Mouse (Mus musculus) liver, embryonic 11.5 days (tissue): ENCODE measurements around the gene Cox8b. TPM values are rescaled to one million over a fixed set of nuclear protein-coding genes. Genes with fewer than 3 reads are reported as not detected.

Experiments used
- ATAC-seq: fragments of 200-750 bp; cut with Nextera tagmentation; replicated peaks from 2 replicates; pipeline ENCODE4 v1.8.0; 2017; ENCODE audit warnings: moderate number of reproducible peaks, mild to moderate bottlenecking, moderate TSS enrichment, moderate library complexity; ENCODE audit not compliant: low FRiP score
- DNase-seq: peaks from one replicate; pipeline ENCODE4 v3.0.0-alpha.2; 2017; ENCODE audit warnings: low spot score
- H3K27ac ChIP-seq: fragments of 300-500 bp; sonication (generic); 2 replicates; pipeline ENCODE4 v1.5.1; 2014; ENCODE audit warnings: mild to moderate bottlenecking, low read depth, low read length, control low read depth
- H3K27me3 ChIP-seq: fragments of 300-500 bp; sonication (generic); replicated peaks from 2 replicates; pipeline ENCODE4 v1.6.1; 2014; ENCODE audit warnings: low read length, mixed read lengths; ENCODE audit not compliant: control insufficient read depth, insufficient read depth
- H3K36me3 ChIP-seq: fragments of 300-500 bp; sonication (generic); 2 replicates; pipeline ENCODE4 v1.6.1; 2014; ENCODE audit warnings: mild to moderate bottlenecking, low read length, moderate library complexity, mixed read lengths; ENCODE audit not compliant: control insufficient read depth, insufficient read depth
- H3K4me1 ChIP-seq: fragments of 300-500 bp; sonication (generic); replicated peaks from 2 replicates; pipeline ENCODE4 v1.6.1; 2014; ENCODE audit warnings: low read length, mixed read lengths; ENCODE audit not compliant: control insufficient read depth, insufficient read depth
- H3K4me2 ChIP-seq: fragments of 300-500 bp; sonication (generic); 2 replicates; pipeline ENCODE4 v1.6.1; 2014; ENCODE audit warnings: mild to moderate bottlenecking, control low read depth, moderate library complexity
- H3K4me3 ChIP-seq: fragments of 300-500 bp; sonication (generic); 2 replicates; pipeline ENCODE4 v1.5.1; 2014; ENCODE audit warnings: low read depth, low read length, control low read depth
- H3K9ac ChIP-seq: fragments of 300-500 bp; sonication (generic); 2 replicates; pipeline ENCODE4 v1.6.1; 2014; ENCODE audit warnings: low read depth, low read length, control low read depth
- H3K9me3 ChIP-seq: fragments of 300-500 bp; sonication (generic); 2 replicates; pipeline ENCODE4 v1.6.1; 2016; ENCODE audit warnings: low read length, inconsistent platforms, mixed read lengths; ENCODE audit not compliant: control insufficient read depth
- WGBS: fragments of 180-500 bp; shearing (Covaris S2); extraction: QIAGEN DNeasy Blood & Tissue Kit; methylation state at CpG from one replicate; pipeline ENCODE4 v1.1.7; 2014; 5-methylcytosine and 5-hydroxymethylcytosine counted together
- polyA plus RNA-seq: library from polyadenylated mRNA; unstranded; fragments of >200 nt; fragmentation: Nextera tagmentation; extraction: Ambion mirVana; gene quantifications from 2 replicates; pipeline ENCODE4 v1.2.1, GENCODE M21; 2014

Gene Cox8b
- polyA plus RNA-seq, 1 experiment from 2014 or later: 0.97 TPM

GRCm38 (mm10) chr7:140864761-140865160 is 35.5 kb downstream of the Cox8b start:
- Histone ChIP-seq H3K4me1 (no peaks in the 10 kb centered on the region), H3K4me3 (no peak overlapping the region), H3K9ac (no peak overlapping the region), H3K27ac (no peak overlapping the region), H3K9me3 (no peaks in the 10 kb centered on the region), H3K4me2 (no peak overlapping the region), H3K36me3 (peaks cover 39% of the 10 kb centered on the region), H3K27me3 (no peaks in the 10 kb centered on the region)
- DNase-seq (no peak), ATAC-seq (no peak)
- WGBS: 89% methylated on average over 12 of the region's 12 CpGs

DNA sequence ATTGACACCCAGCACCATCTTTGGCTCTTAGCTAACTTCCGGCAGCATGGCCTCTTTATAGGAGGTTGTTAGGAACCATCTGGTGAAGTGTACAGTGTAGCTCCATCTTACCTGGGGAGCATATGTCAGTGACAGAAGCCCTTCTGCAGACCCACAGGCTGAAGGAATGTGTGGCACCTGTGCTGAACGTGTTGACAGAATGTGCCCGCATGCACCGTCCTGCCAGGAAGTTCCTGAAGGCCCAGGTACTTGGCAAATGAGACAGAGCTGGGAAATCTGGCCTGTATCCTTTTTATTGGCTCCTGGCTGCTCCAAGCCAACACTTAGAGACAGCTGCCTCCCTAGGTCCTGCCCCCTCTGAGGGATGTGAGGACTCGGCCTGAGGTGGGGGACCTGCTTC is 39.5 kb downstream of the Cox8b start:
- Histone ChIP-seq H3K9ac (no peak overlapping the region), H3K9me3 (no peaks in the 10 kb centered on the region), H3K4me2 (no peak overlapping the region), H3K27ac (no peak overlapping the region), H3K27me3 (no peaks in the 10 kb centered on the region), H3K36me3 (peaks cover 40% of the 10 kb centered on the region), H3K4me3 (no peak overlapping the region), H3K4me1 (peaks cover 9% of the 10 kb centered on the region)
- DNase-seq (no peak), ATAC-seq (no peak)
- WGBS: 89% methylated on average over 5 of the region's 5 CpGs

DNA sequence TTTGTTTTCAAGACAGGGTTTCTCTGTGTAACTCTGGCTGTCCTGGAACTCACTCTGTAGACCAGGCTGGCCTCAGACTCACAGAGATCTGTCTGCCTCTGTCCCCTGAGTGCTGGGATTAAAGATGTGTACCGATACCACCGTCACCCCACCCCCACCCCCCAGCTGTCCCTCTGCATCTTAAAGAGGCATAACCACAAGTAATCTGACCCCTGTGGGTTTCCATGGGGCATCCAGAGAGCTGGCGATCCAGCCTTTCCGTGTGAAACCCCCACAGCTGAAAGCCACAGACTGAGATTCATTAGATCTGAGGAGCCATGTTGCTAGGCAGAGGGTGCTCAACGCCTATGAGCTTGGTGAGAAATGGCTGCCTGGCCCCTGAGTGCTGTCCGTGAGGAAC is 40.2 kb downstream of the Cox8b start:
- ATAC-seq: no peak
- peaks cover 40% of the 10 kb centered on the region for H3K36me3 ChIP-seq

DNA sequence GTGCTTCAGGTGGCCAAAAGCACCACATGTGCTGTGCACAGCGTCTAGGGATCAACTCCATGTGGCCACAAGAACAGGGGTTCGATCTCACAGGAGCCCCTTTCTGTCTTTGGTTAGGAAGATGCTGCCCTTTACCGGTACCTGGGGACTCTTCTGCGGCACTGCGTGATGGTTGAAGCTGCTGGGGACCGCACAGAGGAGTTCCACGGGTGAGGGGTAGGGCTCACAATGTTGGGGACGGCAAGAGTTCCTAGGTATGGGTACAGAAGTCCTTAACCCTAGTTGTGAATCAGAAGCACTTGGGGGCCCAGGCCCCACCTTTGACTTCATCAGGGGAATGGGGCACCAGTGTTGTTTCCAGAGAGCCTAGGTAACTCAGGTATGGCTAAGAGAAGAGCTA is 41.5 kb downstream of the Cox8b start:
- ATAC-seq: no peak
- H3K9ac ChIP-seq: no peak overlapping the region
- H3K27me3 ChIP-seq: no peaks in the 10 kb centered on the region
- H3K4me2 ChIP-seq: peak overlapping the region; percentile 99
- H3K4me3 ChIP-seq: peak overlapping the region; percentile 67; the same call in 1 of the 2 replicates
- H3K4me1 ChIP-seq: peaks cover 17% of the 10 kb centered on the region
- H3K27ac ChIP-seq: no peak overlapping the region
- 94% methylated on average over 8 of the region's 8 CpGs for WGBS
- H3K9me3 ChIP-seq: no peaks in the 10 kb centered on the region
- no peak for DNase-seq
- peaks cover 40% of the 10 kb centered on the region for H3K36me3 ChIP-seq

More for the DNA sequence above, 40.2 kb downstream of the Cox8b start:
- H3K27me3 ChIP-seq: no peaks in the 10 kb centered on the region
- no peak for DNase-seq
- peaks cover 15% of the 10 kb centered on the region for H3K4me1 ChIP-seq
- no peaks in the 10 kb centered on the region for H3K9me3 ChIP-seq
- no peak overlapping the region for H3K4me3 ChIP-seq
- no peak overlapping the region for H3K4me2 ChIP-seq
- no peak overlapping the region for H3K9ac ChIP-seq
- WGBS: 80% methylated on average over 6 of the region's 6 CpGs
- H3K27ac ChIP-seq: no peak overlapping the region

- peak within 1 kb of the TSS; percentile 67 for H3K4me3 ChIP-seq
- DNase-seq (peak; percentile 44), ATAC-seq (peak; percentile 32)
- H3K4me1 ChIP-seq: peaks cover 22% of the 10 kb centered on the region
- no peaks in the 10 kb centered on the region for H3K9me3 ChIP-seq
- peak within 1 kb of the TSS; percentile 99 for H3K4me2 ChIP-seq
- peak within 1 kb of the TSS; percentile 91 for H3K9ac ChIP-seq
- H3K27ac ChIP-seq: peak within 1 kb of the TSS; percentile 95
- WGBS: 30% methylated on average over 40 of the region's 40 CpGs
- H3K36me3 ChIP-seq: peaks cover 43% of the 10 kb centered on the region
- H3K27me3 ChIP-seq: no peaks in the 10 kb centered on the region
Observed at GRCm38 (mm10) chr7:140857550-140858505, 42.4 kb downstream of the Cox8b start, which contains the start of gene Bet1l. Gene Bet1l, minus strand, starts transcription at chr7:140857577.

DNA sequence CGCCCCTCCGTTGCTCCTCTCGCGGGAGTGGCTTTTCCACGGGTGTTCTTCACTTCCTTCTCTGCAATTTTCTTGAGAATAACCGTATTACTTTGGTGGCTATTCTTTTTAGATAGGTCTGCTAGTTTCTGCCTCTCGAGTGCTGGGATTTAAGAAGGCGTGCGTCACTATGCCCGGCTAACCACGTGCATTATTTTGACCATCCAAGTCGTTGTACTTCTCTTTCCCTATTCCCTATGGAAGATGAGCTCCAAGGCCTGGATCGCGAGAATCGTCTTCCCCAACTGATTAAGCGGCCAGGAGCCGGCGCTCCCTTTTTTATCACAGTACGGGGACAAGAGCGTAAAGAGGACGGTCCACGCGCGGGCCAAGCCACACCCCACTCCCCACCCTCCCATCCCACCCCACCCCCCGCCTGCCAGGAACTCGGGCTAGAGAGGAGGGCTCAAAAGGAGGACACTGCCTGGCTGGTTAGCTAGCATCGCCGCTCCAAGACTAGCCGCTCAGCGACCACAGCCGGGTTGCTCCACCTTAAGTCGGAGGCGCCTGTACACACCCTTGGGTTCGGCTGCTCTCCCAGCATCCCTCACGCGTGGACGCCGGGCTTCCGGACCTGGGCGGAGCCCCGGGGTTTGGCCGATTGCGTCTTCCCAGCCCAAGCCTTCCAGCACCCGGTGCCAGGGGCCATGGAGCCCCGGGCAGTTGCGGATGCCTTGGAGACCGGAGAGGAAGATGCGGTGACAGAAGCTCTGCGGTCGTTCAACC is 43.3 kb downstream of the Cox8b start, which contains the start of gene Ric8a:
Ric8a (plus strand) TSS at position 173 of the 765 bp plus-strand sequence.
- Histone ChIP-seq H3K36me3 (peaks cover 44% of the 10 kb centered on the region), H3K9ac (peak within 1 kb of the TSS; percentile 91), H3K4me2 (peak within 1 kb of the TSS; percentile 99), H3K9me3 (no peaks in the 10 kb centered on the region), H3K4me1 (peaks cover 22% of the 10 kb centered on the region), H3K27me3 (no peaks in the 10 kb centered on the region), H3K4me3 (peak within 1 kb of the TSS; percentile 67), H3K27ac (peak within 1 kb of the TSS; percentile 95)
- ATAC-seq (peak; percentile 82), DNase-seq (peak; percentile 85)
- under 1% methylated on average over 50 of the region's 50 CpGs for WGBS

GRCm38 (mm10) chr7:140855860-140856784 is 44.1 kb downstream of the Cox8b start, which contains the start of gene Gm45785:
Gene Gm45785, minus strand, starts transcription at chr7:140856331.
- peak within 1 kb of the TSS; percentile 91 for H3K9ac ChIP-seq
- DNase-seq (peak; percentile 88), ATAC-seq (peak; percentile 78)
- peaks cover 22% of the 10 kb centered on the region for H3K4me1 ChIP-seq
- under 1% methylated on average over 51 of the region's 51 CpGs for WGBS
- H3K4me3 ChIP-seq: peak within 1 kb of the TSS; percentile 67
- no peaks in the 10 kb centered on the region for H3K9me3 ChIP-seq
- H3K27me3 ChIP-seq: no peaks in the 10 kb centered on the region
- H3K4me2 ChIP-seq: peak within 1 kb of the TSS; percentile 99
- H3K36me3 ChIP-seq: peaks cover 37% of the 10 kb centered on the region
- H3K27ac ChIP-seq: peak within 1 kb of the TSS; percentile 95

DNA sequence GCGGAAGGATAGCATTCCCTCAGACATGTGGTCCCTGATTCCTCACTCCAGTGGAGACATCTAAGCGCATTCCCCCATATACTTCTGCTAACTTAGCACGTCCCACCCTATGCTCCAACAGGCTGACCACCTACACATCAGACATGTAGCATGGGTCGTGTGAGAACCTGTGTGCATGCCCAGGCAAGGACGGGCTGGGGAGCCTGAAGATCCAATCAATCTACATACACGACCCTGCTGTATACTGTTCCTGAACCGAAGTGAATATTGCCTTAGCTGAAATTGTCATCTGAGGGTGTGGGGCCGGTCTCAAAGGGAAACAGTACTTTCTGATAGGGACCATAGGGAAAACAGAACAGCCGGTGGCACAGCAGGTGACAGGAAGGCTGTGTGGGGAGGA is 45.1 kb downstream of the Cox8b start:
- no peak for DNase-seq
- Histone ChIP-seq H3K27me3 (no peaks in the 10 kb centered on the region), H3K27ac (no peak overlapping the region), H3K4me3 (peak overlapping the region; percentile 67), H3K9ac (peak overlapping the region; percentile 91), H3K9me3 (no peaks in the 10 kb centered on the region), H3K36me3 (peaks cover 31% of the 10 kb centered on the region), H3K4me1 (peaks cover 22% of the 10 kb centered on the region), H3K4me2 (peak overlapping the region; percentile 99)
- WGBS: 69% methylated on average over 9 of the region's 9 CpGs
- no peak for ATAC-seq
